Mouse (Mus musculus): ENCODE measurements at regions not wholly inside any gene's neighbourhood (a gene's known extent, or its start where the extent isn't known, plus 50 kb on each side); places are given as distances from the start of the nearest gene placed in this dataset.

GRCm38 (mm10) chr12:110387567-110387966, 59.4 kb upstream of the Ppp2r5c start:
- no peak for DNase-seq

- DNase-seq = no peak
Observed at GRCm38 (mm10) chr12:110389439-110389838, 57.5 kb upstream of the Ppp2r5c start.

- no peak for DNase-seq
Observed at GRCm38 (mm10) chr12:110391464-110391863, 55.5 kb upstream of the Ppp2r5c start.

- DNase-seq = no peak
Observed at GRCm38 (mm10) chr12:110393555-110393954, 53.4 kb upstream of the Ppp2r5c start.

Measured in kidney, postnatal 25 days (tissue).